Mouse (Mus musculus) erythroblast, embryonic 14.5 days (primary cell): ENCODE results near the gene Tssk2. TPM values are rescaled to one million over a fixed set of nuclear protein-coding genes. Genes with fewer than 3 reads are reported as not detected.

ENCODE experiments used
- H3K27me3 ChIP-seq: 2 replicates; pipeline ENCODE4 v1.6.1; 2012; ENCODE audit warnings: inconsistent platforms; ENCODE audit not compliant: control insufficient read depth
- H3K36me3 ChIP-seq: 2 replicates; pipeline ENCODE4 v1.6.1; 2012; ENCODE audit warnings: mild to moderate bottlenecking, inconsistent platforms; ENCODE audit not compliant: control insufficient read depth
- H3K4me1 ChIP-seq: 2 replicates; pipeline ENCODE4 v1.6.1; 2012; ENCODE audit warnings: inconsistent platforms; ENCODE audit not compliant: control insufficient read depth
- H3K4me3 ChIP-seq: replicated peaks from 2 replicates; pipeline ENCODE3; 2012; ENCODE audit warnings: moderate library complexity, mild to moderate bottlenecking, inconsistent platforms
- H3K9me3 ChIP-seq: 2 replicates; pipeline ENCODE4 v1.6.1; 2012; ENCODE audit warnings: low read length, inconsistent platforms, mixed read lengths; ENCODE audit not compliant: control insufficient read depth
- GATA1 ChIP-seq: IDR thresholded peaks from 2 replicates; pipeline ENCODE4 v1.6.1; 2012; ENCODE audit warnings: low read length, inconsistent platforms, mixed read lengths
- TAL1 ChIP-seq: IDR thresholded peaks from 3 replicates; pipeline ENCODE4 v1.6.1; 2012; ENCODE audit warnings: low read length, inconsistent platforms, mixed read lengths
- polyA plus RNA-seq: library from polyadenylated mRNA; stranded (reverse); fragments of >175 nt; gene quantifications from 2 replicates; pipeline ENCODE4 v1.2.3, GENCODE M21; 2012

Gene Tssk2
- polyA plus RNA-seq: not detected in 2 replicates

GRCm38 (mm10) chr16:17898462-17898861 lies at the start of gene Tssk2, which contains the start of gene Dgcr2:
Gene Tssk2 (plus strand): TSS chr16:17898637.
Gene Dgcr2 (minus strand): TSS chr16:17898562.
- H3K36me3 ChIP-seq: peaks cover 52% of the 10 kb centered on the region
- no peaks in the 10 kb centered on the region for H3K9me3 ChIP-seq
- no peak within 1 kb of the TSS for H3K4me3 ChIP-seq
- H3K4me1 ChIP-seq: no peaks in the 10 kb centered on the region
- TF ChIP-seq GATA1 (no peak), TAL1 (no peak)
- 0 out of 2 replicates have a peak, but pooled peaks cover 2% of the 10 kb centered on the region for H3K27me3 ChIP-seq

GRCm38 (mm10) chr16:17848928-17849327 lies 49.5 kb upstream of the Tssk2 start:
- Histone ChIP-seq H3K4me1 (no peaks in the 10 kb centered on the region), H3K9me3 (no peaks in the 10 kb centered on the region), H3K27me3 (no peaks in the 10 kb centered on the region), H3K36me3 (peaks cover 92% of the 10 kb centered on the region), H3K4me3 (no peak overlapping the region)
- no peak for TF ChIP-seq TAL1
- no peak for TF ChIP-seq GATA1

GRCm38 (mm10) chr16:17849486-17849885 lies 49.0 kb upstream of the Tssk2 start:
- H3K27me3 ChIP-seq: no peaks in the 10 kb centered on the region
- no peak overlapping the region for H3K4me3 ChIP-seq
- H3K9me3 ChIP-seq: no peaks in the 10 kb centered on the region
- no peaks in the 10 kb centered on the region for H3K4me1 ChIP-seq
- H3K36me3 ChIP-seq: peaks cover 92% of the 10 kb centered on the region
- TF ChIP-seq GATA1 (no peak), TAL1 (no peak)

GRCm38 (mm10) chr16:17851331-17851730 lies 47.1 kb upstream of the Tssk2 start:
- Histone ChIP-seq H3K4me3 (no peak overlapping the region), H3K9me3 (no peaks in the 10 kb centered on the region), H3K27me3 (no peaks in the 10 kb centered on the region), H3K36me3 (peaks cover 89% of the 10 kb centered on the region), H3K4me1 (no peaks in the 10 kb centered on the region)
- no peak for TF ChIP-seq GATA1
- TF ChIP-seq TAL1: no peak

GRCm38 (mm10) chr16:17851860-17852259 lies 46.6 kb upstream of the Tssk2 start:
- H3K4me3 ChIP-seq: no peak overlapping the region
- no peaks in the 10 kb centered on the region for H3K27me3 ChIP-seq
- TF ChIP-seq TAL1 (no peak), GATA1 (no peak)
- H3K4me1 ChIP-seq: no peaks in the 10 kb centered on the region
- no peaks in the 10 kb centered on the region for H3K9me3 ChIP-seq
- peaks cover 89% of the 10 kb centered on the region for H3K36me3 ChIP-seq

GRCm38 (mm10) chr16:17853263-17853662 lies 45.2 kb upstream of the Tssk2 start:
- Histone ChIP-seq H3K4me1 (no peaks in the 10 kb centered on the region), H3K9me3 (no peaks in the 10 kb centered on the region), H3K4me3 (no peak overlapping the region), H3K27me3 (no peaks in the 10 kb centered on the region), H3K36me3 (peaks cover 89% of the 10 kb centered on the region)
- TF ChIP-seq GATA1 (no peak), TAL1 (no peak)

- H3K36me3 ChIP-seq: peaks cover 84% of the 10 kb centered on the region
These were observed 41.3 kb upstream of the Tssk2 start for GRCm38 (mm10) chr16:17857157-17857556.

GRCm38 (mm10) chr16:17858592-17858991 lies 39.8 kb upstream of the Tssk2 start:
- TF ChIP-seq TAL1 (no peak), GATA1 (no peak)
- Histone ChIP-seq H3K4me1 (no peaks in the 10 kb centered on the region), H3K36me3 (peaks cover 79% of the 10 kb centered on the region), H3K4me3 (no peak overlapping the region), H3K9me3 (no peaks in the 10 kb centered on the region), H3K27me3 (no peaks in the 10 kb centered on the region)

More at GRCm38 (mm10) chr16:17857157-17857556, 41.3 kb upstream of the Tssk2 start:
- TF ChIP-seq TAL1 (no peak), GATA1 (no peak)
- no peak overlapping the region for H3K4me3 ChIP-seq
- H3K4me1 ChIP-seq: no peaks in the 10 kb centered on the region
- H3K9me3 ChIP-seq: no peaks in the 10 kb centered on the region
- no peaks in the 10 kb centered on the region for H3K27me3 ChIP-seq

GRCm38 (mm10) chr16:17865293-17865692 lies 33.1 kb upstream of the Tssk2 start:
- Histone ChIP-seq H3K36me3 (peaks cover 62% of the 10 kb centered on the region), H3K4me3 (no peak overlapping the region), H3K27me3 (no peaks in the 10 kb centered on the region), H3K9me3 (no peaks in the 10 kb centered on the region), H3K4me1 (peaks cover 17% of the 10 kb centered on the region)
- TF ChIP-seq TAL1 (no peak), GATA1 (no peak)

- Histone ChIP-seq H3K4me1 (peaks cover 19% of the 10 kb centered on the region), H3K9me3 (no peaks in the 10 kb centered on the region), H3K4me3 (no peak overlapping the region), H3K36me3 (peaks cover 62% of the 10 kb centered on the region), H3K27me3 (no peaks in the 10 kb centered on the region)
- TF ChIP-seq GATA1 (no peak), TAL1 (no peak)
These were observed 32.7 kb upstream of the Tssk2 start for GRCm38 (mm10) chr16:17865770-17866169.
